Mouse (Mus musculus): ENCODE measurements around the gene Naa35. TPM values are rescaled to one million over a fixed set of nuclear protein-coding genes. Genes with fewer than 3 reads are reported as not detected.

Naa35 gene
- total and polyA plus RNA-seq, 2 experiments from 2014 or later, result 31.3 to 72.5 TPM

DNA sequence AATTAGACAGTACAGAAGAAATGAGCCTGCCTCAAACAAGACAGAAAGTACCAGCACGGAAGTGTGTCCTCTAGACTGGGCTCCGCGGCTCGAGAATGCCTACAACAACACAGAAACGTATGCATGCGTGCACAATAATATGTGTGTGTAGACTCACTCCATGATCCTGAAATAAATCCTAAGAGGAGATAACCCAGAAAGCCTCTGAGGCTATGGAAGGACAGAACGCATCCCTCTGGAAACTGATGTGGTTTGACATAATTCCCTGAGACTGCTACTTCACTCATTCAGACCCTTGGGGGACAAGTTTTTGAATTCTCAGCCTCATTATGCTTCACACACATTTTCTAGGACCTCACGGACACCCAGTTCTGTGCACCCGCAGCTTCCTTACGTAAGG, 42.6 kb upstream of the Naa35 start:
- Histone ChIP-seq H3K4me3 (ENCODE audit: low read depth, low read length) (no peak overlapping the region), H3K4me2 (ENCODE audit: low read depth, low read length) (no peak overlapping the region), H3K9ac (replicated peaks; ENCODE audit: low read depth, low read length) (no peak overlapping the region), H3K27ac (ENCODE audit: low read depth) (no peak overlapping the region), H3K27me3 (ENCODE audit: control insufficient read depth, insufficient read depth, low read length) (no peaks in the 10 kb centered on the region), H3K9me3 (replicated peaks; ENCODE audit: control insufficient read depth, low read length) (no peaks in the 10 kb centered on the region), H3K4me1 (ENCODE audit: control insufficient read depth, insufficient read depth) (peaks cover 21% of the 10 kb centered on the region), H3K36me3 (replicated peaks; ENCODE audit: control insufficient read depth, insufficient read depth, low read length) (no peaks in the 10 kb centered on the region)
- DNase-seq (ENCODE audit: low spot score) (no peak), ATAC-seq (ENCODE audit: insufficient read depth, low read depth) (no peak)
- WGBS, result 89% methylated on average over 10 of the region's 10 CpGs
- no peak for TF ChIP-seq CTCF (IDR thresholded peaks at IDR 0.05; ENCODE audit: low read depth)

GRCm38 (mm10) chr13:59547091-59547490, 38.0 kb upstream of the Naa35 start:
- H3K4me2 ChIP-seq (ENCODE audit: low read depth, low read length), result no peak overlapping the region
- no peak overlapping the region for H3K4me3 ChIP-seq (ENCODE audit: low read depth, low read length)
- peak overlapping the region; percentile 60 for H3K27ac ChIP-seq (ENCODE audit: low read depth)
- ATAC-seq (ENCODE audit: insufficient read depth, low read depth) (peak; percentile 55), DNase-seq (ENCODE audit: low spot score) (peak; percentile 41)
- TF ChIP-seq CTCF (IDR thresholded peaks at IDR 0.05; ENCODE audit: low read depth) (no peak), EP300 (IDR thresholded peaks at IDR 0.05; ENCODE audit: low read depth) (no peak)
- H3K4me1 ChIP-seq (ENCODE audit: control insufficient read depth, insufficient read depth), result peaks cover 39% of the 10 kb centered on the region
- WGBS, result 60% methylated on average over 2 of the region's 2 CpGs
- no peak overlapping the region for H3K9ac ChIP-seq (replicated peaks; ENCODE audit: low read depth, low read length)
- no peaks in the 10 kb centered on the region for H3K27me3 ChIP-seq (ENCODE audit: control insufficient read depth, insufficient read depth, low read length)
- H3K36me3 ChIP-seq (replicated peaks; ENCODE audit: control insufficient read depth, insufficient read depth, low read length), result no peaks in the 10 kb centered on the region
- no peaks in the 10 kb centered on the region for H3K9me3 ChIP-seq (replicated peaks; ENCODE audit: control insufficient read depth, low read length)

DNA sequence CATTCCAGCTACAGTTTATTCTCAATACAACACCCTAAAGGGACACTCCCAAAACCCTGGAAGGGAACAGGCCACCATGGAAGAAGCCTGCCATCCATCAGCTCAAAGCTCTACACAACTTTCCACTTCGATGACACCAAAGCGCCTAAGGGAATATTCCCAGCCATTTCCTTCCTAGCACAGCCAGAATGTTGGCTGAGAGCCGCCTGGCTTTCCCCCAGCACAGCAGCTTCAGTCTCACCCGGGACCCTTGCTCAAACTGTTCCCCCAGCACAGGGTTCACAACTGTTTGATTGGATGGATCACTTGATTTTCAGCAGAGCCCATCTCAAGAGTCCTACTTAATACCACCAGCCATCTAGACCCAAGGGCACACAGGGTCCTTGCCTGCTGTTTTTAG, 37.3 kb upstream of the Naa35 start:
- H3K9ac ChIP-seq (replicated peaks; ENCODE audit: low read depth, low read length), result no peak overlapping the region
- peak overlapping the region; percentile 60 for H3K27ac ChIP-seq (ENCODE audit: low read depth)
- H3K4me1 ChIP-seq (ENCODE audit: control insufficient read depth, insufficient read depth), result peaks cover 39% of the 10 kb centered on the region
- H3K36me3 ChIP-seq (replicated peaks; ENCODE audit: control insufficient read depth, insufficient read depth, low read length), result no peaks in the 10 kb centered on the region; the same call in 1 of the 2 replicates
- H3K4me2 ChIP-seq (ENCODE audit: low read depth, low read length), result no peak overlapping the region
- no peaks in the 10 kb centered on the region for H3K27me3 ChIP-seq (ENCODE audit: control insufficient read depth, insufficient read depth, low read length)
- DNase-seq (ENCODE audit: low spot score) (peak; percentile 76), ATAC-seq (ENCODE audit: insufficient read depth, low read depth) (peak; percentile 54)
- H3K4me3 ChIP-seq (ENCODE audit: low read depth, low read length), result no peak overlapping the region
- no peaks in the 10 kb centered on the region for H3K9me3 ChIP-seq (replicated peaks; ENCODE audit: control insufficient read depth, low read length)
- TF ChIP-seq EP300 (IDR thresholded peaks at IDR 0.05; ENCODE audit: low read depth) (no peak), CTCF (IDR thresholded peaks at IDR 0.05; ENCODE audit: low read depth) (no peak)
- 38% methylated on average over 4 of the region's 4 CpGs for WGBS

DNA sequence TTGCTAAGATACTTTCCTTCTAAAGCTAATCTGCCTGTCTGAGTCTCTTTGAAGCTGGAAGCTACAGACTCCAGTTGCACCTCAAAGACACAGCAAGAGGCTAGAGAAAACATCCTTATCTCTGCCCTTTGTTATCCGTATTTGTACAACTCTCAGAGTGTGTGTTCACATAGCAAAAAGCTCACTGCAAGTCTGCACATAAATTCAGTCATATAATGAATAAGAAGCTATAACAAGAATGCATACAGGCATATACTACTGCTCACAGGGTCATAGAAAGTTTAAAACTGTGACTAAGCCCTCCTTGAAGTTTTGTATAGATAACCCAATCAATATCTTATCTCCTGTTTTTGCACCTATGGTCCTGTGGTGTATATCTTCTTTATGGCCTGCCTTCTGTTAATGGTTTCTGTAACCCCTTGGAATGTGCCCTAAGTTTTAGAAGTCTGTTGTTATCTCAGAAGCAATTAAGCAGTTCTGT, 35.7 kb upstream of the Naa35 start:
- Histone ChIP-seq H3K36me3 (replicated peaks; ENCODE audit: control insufficient read depth, insufficient read depth, low read length) (no peaks in the 10 kb centered on the region; the same call in 1 of the 2 replicates), H3K27ac (ENCODE audit: low read depth) (no peak overlapping the region), H3K4me1 (ENCODE audit: control insufficient read depth, insufficient read depth) (peaks cover 39% of the 10 kb centered on the region), H3K9ac (replicated peaks; ENCODE audit: low read depth, low read length) (no peak overlapping the region), H3K27me3 (ENCODE audit: control insufficient read depth, insufficient read depth, low read length) (no peaks in the 10 kb centered on the region), H3K9me3 (replicated peaks; ENCODE audit: control insufficient read depth, low read length) (no peaks in the 10 kb centered on the region), H3K4me3 (ENCODE audit: low read depth, low read length) (no peak overlapping the region), H3K4me2 (ENCODE audit: low read depth, low read length) (no peak overlapping the region)
- DNase-seq (ENCODE audit: low spot score) (no peak), ATAC-seq (ENCODE audit: insufficient read depth, low read depth) (no peak)
- 15% methylated on average over 1 of the region's 1 CpGs for whole genome bisulfite sequencing
- TF ChIP-seq EP300 (IDR thresholded peaks at IDR 0.05; ENCODE audit: low read depth), result no peak

DNA sequence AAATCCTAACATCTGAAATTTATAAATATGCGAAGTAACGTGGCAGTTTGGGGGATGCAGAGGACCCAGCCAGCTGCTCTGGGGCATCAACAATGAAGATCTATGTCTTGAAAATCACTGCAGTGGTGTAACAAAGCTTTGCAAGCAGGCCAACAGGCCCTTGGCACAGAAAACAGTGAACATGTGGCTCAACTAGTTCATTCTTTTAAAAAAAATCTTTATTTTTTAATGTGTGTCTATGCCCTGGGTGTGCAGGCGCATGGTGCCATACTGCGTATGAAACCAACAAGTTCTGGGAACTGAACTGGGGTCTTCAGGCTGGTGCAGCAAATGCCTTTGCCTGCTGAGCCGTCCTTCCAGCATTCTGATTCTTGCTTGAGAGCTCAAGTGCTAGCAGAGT, 32.8 kb upstream of the Naa35 start:
- Histone ChIP-seq H3K9me3 (replicated peaks; ENCODE audit: control insufficient read depth, low read length) (no peaks in the 10 kb centered on the region), H3K4me1 (ENCODE audit: control insufficient read depth, insufficient read depth) (peaks cover 28% of the 10 kb centered on the region), H3K27me3 (ENCODE audit: control insufficient read depth, insufficient read depth, low read length) (no peaks in the 10 kb centered on the region), H3K4me3 (ENCODE audit: low read depth, low read length) (no peak overlapping the region), H3K36me3 (replicated peaks; ENCODE audit: control insufficient read depth, insufficient read depth, low read length) (no peaks in the 10 kb centered on the region; the same call in 1 of the 2 replicates), H3K9ac (replicated peaks; ENCODE audit: low read depth, low read length) (no peak overlapping the region), H3K4me2 (ENCODE audit: low read depth, low read length) (no peak overlapping the region), H3K27ac (ENCODE audit: low read depth) (no peak overlapping the region)
- WGBS, result 90% methylated on average over 5 of the region's 5 CpGs
- no peak for DNase-seq (ENCODE audit: low spot score)
- no peak for ATAC-seq (ENCODE audit: insufficient read depth, low read depth)
- TF ChIP-seq CTCF (IDR thresholded peaks at IDR 0.05; ENCODE audit: low read depth), result no peak

- no peak for ATAC-seq (ENCODE audit: insufficient read depth, low read depth)
- Histone ChIP-seq H3K9me3 (replicated peaks; ENCODE audit: control insufficient read depth, low read length) (no peaks in the 10 kb centered on the region), H3K4me3 (ENCODE audit: low read depth, low read length) (no peak overlapping the region), H3K36me3 (replicated peaks; ENCODE audit: control insufficient read depth, insufficient read depth, low read length) (no peaks in the 10 kb centered on the region; the same call in 1 of the 2 replicates), H3K4me2 (ENCODE audit: low read depth, low read length) (no peak overlapping the region), H3K9ac (replicated peaks; ENCODE audit: low read depth, low read length) (no peak overlapping the region), H3K27ac (ENCODE audit: low read depth) (no peak overlapping the region), H3K27me3 (ENCODE audit: control insufficient read depth, insufficient read depth, low read length) (no peaks in the 10 kb centered on the region), H3K4me1 (ENCODE audit: control insufficient read depth, insufficient read depth) (peaks cover 23% of the 10 kb centered on the region)
- 66% methylated on average over 2 of the region's 2 CpGs for WGBS
- TF ChIP-seq CTCF (IDR thresholded peaks at IDR 0.05; ENCODE audit: low read depth) (no peak), EP300 (IDR thresholded peaks at IDR 0.05; ENCODE audit: low read depth) (no peak)
- no peak for DNase-seq (ENCODE audit: low spot score)
These were observed 32.3 kb upstream of the Naa35 start for GRCm38 (mm10) chr13:59552751-59553150.

Data from heart, postnatal 0 days (tissue).